Mouse (Mus musculus) ovary, adult 18-20 months (tissue): Measurements from ENCODE around the gene Dnmt1.
A peak's percentile ranks its signal among the peaks of the same experiment; 100 is the strongest.
"Not testable (repeated sequence)": the region's sequence is repeated elsewhere in the genome, so short reads cannot be mapped to it uniquely, and the experiment has no call there.

ENCODE experiments used
- DNase-seq: peaks from one replicate; pipeline ENCODE4 v3.0.0; 2022; ENCODE audit warnings: low spot score, mixed read lengths

Gene Dnmt1

DNA sequence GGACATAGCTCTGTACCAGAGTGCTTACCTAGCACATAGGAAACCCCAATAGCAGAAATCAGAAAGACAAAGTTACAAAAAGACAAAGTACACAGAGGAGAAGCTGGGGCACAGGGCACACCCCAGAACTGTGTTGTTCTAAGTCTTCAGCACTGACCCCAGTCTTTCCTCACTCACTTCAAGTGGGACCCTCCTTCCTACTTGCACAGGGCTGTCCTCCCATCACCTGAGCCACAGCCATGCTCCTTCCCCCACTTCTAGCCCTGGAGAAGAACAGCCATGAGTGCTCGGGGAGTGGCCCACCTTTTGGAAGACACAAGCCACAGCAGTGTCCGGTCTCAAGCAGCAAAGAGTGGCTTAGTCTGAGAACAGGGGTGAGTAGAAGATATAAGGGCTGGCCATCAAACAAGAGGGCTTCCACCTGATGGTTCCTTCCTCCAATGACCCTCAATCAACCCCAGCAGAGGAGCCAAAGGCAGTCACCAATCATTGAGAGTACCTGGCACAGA lies at the start of gene Dnmt1:
Gene Dnmt1 (minus strand): TSS at position 459 of the 509 bp plus-strand sequence.
- DNase-seq, result no peak

DNA sequence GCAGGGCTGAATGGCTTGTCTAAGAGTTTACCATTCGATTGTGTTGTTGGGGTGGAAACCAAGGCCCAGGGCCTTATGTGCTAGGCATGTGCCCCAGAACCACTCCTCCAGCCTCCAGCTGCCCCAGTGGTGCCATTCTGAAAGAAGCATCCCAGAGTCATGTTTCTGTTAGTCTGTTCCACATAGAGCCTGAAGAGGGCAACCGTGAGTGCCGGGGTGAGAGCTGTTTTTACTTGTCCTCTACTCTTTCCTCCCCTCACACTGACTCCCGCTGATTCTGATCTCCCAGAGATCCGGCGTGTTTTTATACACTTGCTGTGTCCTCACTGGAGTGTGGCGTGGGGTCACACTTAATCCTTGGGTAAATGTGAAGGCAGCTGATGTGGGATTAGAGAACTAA lies 48.3 kb upstream of the Dnmt1 start:
- DNase-seq, result no peak

DNA sequence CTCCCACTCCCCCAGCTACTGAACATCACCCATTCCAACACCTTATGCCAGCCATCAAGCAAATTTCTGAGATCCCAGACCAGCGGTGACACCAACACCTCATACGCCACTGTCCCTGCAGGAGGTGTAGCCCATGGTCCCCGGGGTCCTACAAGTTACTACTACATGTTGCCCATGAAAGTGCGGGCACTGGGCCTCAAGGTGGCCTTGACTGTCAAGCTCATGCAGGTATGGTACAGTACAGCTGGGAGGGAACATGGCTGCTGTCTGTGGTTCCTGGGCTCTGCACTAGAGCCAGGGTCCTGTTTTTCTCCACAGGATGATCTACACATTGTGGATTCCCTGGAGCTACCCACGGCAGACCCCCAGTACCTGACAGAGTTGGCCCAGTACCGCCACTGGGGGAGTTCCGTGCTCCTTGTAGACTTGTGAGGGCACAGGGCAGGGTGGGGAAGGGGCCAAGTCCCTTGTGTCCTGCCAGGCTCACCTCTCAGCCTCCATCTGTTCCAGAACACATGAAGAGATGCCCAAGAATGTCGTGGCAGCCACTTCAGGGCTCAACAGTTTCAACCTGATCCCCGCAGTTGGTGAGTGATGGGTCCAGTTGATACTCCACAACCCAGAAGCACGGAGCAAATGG lies 47.7 kb upstream of the Dnmt1 start:
- no peak for DNase-seq

DNA sequence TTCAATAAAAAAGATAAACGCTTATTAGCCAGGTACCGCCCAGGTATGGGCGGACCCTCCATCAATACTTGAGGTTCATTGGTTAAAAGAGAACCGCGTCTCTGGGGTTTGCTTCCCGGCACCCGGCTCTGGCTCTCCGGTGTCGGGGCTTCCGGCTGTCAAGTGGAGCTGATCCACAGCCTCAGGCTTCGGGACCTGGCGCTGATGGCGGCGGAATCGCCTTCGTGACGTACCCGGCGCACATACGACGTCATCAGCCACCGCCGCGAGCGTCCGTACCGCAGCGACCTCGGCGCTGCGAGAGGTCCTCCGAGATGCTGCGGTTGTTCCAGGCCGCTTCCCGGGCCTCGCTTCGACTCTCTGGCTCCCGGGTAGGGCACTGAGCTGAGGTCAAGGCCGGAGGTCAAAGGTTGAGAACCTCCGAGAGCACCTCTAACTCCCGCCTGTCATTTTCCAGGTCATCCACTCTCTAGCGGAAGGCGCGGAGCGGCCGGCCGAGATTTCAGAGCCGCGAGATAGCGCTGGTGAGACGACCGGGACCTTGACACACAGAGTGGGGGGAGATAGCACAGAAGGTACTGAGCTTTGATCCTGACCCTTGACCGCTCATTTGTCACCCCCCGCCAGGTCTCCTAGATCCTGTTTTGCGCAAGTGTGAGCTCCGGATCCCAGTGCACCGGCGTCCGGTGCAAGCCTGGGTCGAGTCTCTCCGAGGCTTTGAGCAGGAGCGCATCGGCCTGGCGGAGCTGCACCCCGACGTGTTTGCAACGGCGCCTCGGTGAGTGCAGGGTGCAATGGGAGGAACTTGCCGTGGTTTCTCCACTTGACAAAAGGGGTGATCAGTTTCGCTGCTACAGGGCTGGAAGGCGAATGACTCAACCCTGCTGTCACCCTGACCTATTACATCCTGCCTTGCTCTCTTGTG lies 43.2 kb upstream of the Dnmt1 start, which contains the start of gene Mrpl4:
Gene Mrpl4 (plus strand): TSS at position 112 of the 925 bp plus-strand sequence.
- DNase-seq, result peak; percentile 69

DNA sequence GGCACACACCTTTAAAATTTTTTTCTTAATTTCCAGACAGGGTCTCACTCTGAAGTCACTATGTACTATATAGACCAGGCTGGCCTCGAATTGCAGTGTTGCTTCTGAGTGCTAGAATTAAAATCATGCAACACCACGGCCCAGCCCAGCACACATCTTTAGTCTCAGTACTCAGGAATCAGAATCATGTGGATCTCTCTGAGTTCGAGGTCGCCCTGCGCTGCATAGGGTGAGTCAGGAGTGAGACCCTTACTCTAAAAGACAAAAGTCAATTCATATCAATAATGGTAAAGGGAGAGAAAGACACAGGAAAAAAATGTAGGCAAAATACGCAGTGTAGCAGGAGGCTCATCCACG lies 42.6 kb upstream of the Dnmt1 start:
- no peak for DNase-seq

DNA sequence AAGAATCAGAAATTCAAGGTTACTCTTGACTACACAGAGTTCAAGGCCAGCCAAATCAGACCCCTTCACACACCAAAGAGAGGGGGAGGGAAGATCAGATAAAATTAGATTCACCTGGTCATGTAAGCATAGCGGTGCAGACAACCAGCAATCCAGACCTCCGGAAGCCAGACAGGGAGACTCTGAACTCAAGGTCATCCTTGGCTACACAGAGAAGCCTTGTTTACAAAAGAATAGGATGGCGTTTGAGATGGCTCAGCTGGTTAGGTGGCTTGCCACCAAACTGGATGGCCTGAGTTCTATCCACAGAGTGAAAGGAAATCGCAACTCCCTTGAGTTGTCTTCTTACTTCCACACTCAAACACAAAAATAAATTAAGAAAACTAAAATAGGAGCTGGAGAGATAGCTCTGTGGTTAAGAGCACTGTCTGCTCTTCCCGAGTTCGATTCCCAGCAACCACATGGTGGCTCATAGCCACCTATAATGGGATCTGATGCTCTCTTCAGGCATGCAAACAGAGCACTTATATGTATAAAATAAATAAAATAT lies 42.0 kb upstream of the Dnmt1 start:
- DNase-seq, result no peak

DNA sequence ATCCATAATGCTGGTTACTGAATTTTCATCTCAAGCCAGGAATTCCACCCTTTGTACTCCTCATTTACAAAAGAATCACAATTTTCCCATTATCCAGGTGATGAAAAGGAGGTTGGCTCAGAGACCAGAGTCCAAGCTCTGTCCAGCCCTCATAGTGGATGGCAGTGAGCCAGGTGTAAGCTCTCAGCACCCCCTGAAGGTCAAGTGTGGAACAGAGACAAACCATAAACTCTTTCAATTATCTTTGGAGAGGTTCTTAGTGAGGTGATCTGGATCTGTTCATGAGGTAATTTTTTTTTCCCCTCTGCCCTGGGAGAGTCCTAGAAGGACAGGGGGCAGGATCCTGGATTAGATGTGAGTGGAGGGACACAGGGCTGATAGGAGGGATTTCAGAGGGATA lies 41.1 kb upstream of the Dnmt1 start:
- DNase-seq, result no peak

DNA sequence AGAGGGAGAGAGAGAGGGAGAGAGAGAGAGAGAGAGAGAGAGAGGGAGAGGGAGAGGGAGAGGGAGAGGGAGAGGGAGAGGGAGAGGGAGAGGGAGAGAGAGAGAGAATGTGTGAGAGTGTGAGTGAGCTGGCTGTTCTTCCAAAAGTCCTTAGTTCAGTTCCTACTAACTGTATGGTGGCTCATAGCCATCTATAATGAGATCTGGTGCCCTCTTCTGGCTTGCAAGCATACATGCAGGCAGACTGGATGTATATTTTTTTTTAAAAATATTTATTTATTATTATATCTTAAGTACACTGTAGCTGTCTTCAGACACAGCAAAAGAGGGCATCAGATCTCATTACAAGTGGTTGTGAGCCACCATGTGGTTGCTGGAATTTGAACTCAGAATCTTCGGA lies 38.6 kb upstream of the Dnmt1 start:
- not testable (repeated sequence) for DNase-seq

DNA sequence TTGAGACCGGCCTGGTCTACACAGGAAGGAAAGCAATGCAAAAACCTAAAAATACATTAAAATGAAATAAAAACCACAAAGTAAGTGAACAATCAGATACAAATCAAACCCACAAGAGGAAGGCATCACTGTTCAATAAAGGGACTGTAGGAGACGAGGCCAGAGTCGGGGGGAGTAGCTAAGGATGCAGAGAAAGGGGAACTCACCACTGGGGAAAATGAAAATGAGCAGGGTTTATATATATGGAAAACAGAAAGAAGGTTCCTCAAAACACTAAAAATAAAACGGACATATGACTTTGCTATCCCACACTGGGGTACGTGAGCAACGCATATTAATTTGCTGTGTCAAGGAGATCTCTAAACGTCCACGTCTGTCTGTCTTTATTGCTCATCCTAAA lies 37.4 kb upstream of the Dnmt1 start:
- DNase-seq, result no peak

DNA sequence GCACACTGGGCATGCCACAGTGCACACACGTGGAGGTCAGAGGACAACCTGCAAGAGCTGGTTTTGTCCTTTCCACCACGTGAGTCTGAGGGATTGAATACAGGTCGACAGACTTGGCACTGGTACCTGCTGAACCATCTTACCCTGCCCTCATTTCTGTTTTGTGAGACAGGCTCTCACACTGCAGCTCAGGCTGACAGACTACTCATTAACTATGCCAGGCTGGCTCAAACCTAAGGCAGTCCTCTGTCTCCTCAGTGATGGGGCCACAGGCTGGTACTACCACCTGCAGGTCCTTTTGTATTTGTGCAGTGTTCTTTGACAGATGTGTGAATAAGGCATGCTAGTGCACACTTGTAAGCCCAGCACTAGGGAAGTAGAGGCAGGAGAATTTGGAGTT lies 35.4 kb upstream of the Dnmt1 start:
- no peak for DNase-seq

DNA sequence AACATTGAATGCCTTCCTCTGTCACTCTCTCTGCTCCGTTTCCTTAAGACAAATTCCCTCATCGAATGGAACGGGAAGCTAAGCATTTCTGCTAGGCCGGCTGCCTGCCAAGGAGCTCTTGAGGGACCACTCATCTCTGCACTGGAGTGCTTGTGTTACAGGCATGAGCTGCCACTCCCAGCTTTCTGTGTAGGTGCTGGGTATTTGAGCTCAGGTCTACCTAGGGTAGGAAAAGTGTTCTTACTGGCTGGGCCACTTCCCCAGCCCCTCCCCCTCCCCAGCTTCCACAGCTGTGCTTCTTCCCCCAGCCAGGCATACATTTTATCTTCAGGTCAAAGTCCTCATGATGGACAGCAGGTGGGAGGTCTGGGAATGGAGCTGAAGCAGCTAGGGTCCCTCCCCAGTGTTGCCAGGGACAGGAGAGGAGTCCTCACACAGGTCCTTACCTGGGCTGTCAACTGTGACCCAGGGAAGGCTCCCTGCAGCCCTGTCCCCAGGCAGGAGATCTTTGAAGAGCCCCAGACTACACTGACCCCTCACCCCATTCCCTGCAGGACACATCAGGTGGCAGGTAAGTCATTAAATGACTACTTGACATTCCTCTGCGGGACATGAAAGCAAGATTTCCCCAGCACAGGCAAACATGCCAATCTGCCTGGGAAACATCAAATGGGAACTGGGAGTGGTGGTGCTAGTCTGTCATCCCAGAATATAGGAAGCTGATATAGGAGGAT lies 33.6 kb upstream of the Dnmt1 start:
- no peak for DNase-seq

DNA sequence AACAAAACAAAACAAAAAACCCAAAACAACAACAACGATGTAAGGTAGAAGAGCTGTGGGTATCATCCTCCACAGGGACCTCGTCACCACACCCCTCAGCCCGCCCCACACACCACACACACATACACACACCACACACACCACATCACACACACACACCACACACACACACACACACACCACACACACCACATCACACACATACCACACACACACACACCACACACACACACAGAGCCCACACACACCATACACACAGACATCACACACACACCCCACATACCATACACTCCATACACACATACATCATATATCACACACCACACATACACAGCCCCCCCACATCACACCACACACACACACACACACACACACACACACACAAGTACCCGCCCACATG lies 31.9 kb upstream of the Dnmt1 start:
- no peak for DNase-seq

DNA sequence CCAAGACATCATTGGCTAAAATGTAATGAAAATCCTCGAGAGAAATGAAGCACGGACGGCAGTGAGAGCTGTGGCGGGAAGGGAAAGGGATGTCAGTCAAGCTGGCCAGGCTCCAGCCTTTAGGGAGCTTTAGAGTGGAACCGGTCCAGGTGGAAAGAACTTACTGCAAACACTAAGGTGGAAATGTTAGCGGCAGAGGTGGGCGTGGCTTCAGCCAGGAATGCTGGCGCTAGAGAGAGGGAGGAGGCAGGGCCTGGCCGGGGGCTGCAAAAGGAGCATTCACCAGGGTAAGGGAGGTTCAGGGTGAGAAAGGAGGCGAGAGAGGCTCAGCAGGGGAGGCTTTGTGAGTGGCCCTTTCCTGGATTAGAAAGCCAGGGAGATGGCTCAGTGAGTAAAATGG lies 31.2 kb upstream of the Dnmt1 start:
- no peak for DNase-seq

DNA sequence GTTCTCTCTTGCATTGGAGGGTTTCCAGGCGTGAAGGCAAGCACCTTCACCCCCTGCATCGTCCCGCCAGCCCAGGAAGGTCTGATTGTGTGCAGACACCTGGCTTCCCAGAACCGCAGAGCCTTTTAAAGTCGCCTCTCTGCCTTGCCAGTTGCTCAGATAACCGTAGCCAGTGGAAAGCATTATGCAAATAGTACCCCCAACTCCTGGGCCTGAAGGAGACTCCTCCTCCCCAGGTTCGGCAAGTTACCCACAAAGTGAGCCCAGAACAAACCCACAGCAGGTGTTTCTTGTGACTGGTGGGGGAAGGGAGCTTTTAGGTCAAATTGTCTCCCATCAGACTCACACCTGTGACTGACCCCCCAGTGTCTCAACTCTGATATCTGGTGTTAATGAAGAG lies 28.3 kb upstream of the Dnmt1 start:
- no peak for DNase-seq

DNA sequence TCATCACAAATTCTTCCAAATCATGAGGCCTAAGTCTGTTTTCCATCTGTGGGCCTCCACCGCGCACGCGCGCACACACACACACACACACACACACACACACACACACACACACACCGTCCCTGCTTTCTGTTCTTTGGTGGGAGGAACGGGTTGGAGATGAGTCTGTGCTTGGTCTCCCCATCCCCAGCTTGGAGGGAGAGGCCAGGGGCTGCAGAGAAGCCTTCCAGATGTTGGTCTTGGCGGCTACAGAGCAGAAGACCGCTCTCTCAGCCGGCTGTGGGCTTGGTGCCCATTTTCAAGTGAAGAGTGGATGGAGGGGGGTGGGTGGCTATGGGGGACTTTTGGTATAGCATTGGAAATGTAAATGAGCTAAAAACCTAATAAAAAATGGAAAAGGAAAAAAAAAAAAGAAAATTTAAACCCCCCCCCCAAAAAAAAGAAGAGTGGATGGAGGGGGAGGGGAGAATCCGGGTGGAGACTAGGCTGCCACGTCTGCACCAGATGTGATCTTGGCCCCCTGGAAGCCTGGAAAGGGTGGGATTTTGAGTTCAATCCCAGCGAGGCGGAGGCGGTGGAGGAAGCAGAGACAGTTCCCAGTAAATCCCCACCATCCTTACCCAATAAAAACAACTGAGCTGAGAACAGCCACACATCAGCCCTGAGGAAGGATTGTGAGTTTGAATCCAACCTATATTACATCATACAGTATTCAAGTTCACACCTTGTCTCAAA lies 27.4 kb upstream of the Dnmt1 start:
- DNase-seq, result no peak

DNA sequence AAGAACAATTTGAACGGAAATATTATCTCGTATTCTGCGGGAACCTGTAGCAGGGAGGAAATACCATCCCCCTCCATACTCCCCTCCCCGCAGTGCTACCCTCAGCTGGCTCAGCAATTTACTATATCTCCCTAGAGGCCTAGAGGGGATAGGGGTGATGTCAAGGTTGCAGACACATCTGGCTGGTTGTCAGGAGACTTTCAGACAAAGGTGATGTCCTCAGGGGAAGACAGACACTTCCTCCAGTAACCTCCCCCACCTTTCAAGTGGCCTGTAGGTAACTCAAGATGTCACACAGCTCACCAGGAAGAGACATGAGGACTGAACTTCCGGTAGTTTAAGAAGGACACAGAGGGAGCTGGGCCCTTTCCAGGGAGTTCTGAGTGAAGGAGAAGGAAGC lies 23.5 kb upstream of the Dnmt1 start:
- no peak for DNase-seq

DNA sequence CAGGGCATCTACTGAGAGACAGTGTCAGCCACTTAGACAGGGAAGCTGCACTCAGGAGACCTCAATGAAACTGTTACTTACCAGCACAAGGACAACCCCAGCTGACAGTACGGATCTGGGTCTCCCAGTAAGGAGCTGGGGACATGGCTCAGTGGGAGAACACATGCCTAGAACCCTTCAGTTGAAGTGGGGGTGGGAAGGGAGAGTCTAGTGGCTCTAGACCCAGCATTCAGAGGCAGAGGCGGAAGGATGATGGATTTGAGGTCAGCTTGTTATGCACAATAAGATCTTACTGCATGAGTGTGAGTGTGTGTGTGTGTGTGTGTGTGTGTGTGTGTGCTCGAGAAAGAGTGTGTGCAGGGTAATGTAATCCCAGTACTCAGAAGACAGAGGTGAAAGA lies 22.5 kb upstream of the Dnmt1 start:
- no peak for DNase-seq

DNA sequence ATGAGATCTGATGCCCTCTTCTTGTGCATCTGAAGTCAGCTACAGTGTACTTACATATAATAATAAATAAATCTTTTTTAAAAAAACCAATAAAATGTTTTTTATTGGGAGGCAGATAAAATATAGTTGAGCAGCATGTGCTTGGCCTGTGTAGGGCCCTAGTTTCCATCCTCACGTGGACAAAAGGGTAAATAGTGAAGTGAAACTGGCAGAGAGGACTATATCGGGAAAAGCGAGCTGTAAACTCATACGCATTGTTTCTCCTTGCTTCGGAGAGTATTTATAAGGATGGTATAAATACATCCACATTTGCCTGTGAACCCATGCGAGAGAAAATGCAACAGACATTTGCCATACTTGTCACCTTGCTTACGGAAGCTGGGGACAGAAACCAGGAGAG lies 20.1 kb upstream of the Dnmt1 start:
- DNase-seq, result no peak

DNA sequence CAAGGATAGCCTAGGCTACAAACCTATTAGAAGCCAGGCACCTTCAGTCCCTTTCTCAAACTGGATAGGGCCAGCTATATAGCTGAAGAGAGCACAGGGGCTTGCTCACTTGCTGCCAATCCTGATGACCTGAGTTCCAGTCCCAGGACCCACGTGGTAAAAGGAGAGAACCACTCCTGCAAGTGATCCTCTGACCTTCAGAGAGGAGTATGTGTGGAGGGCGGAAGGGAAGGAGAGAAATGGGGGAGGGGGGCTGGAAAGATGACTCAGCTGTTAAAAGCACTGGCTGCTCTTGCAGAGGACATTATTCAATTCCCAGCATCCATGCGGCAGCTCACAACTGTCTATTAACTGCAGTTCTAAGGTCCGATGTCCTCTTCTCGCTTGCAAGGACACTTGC lies 19.5 kb upstream of the Dnmt1 start:
- no peak for DNase-seq

DNA sequence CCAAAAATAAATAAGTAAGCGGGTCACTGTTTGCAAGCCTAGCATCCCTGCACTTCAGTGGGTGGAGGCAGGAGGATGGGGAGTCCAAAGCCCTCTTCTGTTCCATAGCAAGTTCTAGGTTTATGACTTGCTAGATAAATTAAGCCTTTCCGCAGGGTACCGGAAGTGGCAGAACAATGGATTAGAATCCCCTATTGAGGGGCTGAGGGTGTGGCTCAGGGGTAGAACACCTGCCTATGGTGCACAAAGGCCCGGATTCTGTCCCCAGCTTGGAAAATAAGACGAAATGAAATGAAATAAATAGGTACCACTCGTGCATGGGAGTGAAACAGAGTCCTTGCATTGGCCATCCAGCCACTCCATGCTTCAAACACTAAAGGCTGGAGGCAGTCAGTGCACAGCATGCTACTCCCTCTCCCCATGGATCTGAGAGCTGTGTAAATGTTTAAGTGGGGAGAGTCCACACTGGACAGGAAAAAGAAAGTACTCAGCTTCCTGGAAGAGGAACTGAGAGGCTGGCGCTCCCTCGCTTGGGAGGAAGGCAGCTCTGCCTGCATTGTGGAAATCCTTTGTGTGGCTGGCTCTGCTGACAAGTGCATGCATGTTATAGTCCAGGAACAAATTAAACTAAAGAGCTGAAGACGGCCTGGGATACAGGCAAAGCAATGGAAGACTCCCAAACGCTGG lies 18.9 kb upstream of the Dnmt1 start:
- no peak for DNase-seq
